Mouse (Mus musculus) urinary bladder, postnatal 14 days (tissue): ENCODE results near the gene Eya2.

ENCODE experiments used
- DNase-seq: peaks from one replicate; pipeline ENCODE4 v3.0.0; 2021; ENCODE audit warnings: low spot score

Eya2 gene

DNA sequence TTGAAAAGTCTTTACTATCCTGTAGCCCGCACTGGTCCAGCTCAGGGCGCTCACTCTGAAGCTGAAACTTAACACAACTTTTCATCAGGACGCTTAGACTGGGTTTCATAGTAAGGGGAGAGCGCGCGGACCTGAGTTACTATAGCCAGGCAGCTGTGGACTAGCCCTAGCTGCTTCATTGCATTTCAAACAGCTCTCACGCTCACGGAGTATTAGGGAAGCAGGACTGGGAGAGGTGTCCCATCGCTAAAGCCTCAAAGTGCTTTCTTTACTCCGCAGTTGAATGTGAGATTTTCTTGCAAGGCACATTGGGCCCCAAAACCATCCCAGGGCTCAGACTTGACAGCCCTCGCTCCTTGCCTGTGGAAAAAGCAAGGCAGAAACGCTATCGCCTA is 841 bp downstream of the Eya2 start:
- DNase-seq = no peak

DNA sequence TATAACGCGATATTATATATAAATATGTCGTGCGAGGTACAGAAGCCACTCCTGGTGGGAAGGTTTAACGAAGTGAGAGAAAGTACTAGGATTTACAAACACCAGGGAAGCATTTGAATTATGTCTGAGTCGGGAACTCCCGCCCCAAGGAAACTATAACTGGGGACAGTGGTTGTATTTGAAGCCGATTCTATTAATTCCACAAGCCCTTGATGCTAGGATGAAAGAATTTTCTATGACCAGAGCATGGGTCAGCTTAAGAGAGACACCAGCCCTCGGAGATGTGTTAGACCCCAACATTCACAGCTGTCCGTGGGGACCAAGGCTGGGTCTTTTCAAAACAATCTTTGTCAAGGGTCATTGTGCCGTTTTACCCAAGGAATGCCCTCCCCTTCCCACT is 1.3 kb downstream of the Eya2 start:
- DNase-seq = no peak

DNA sequence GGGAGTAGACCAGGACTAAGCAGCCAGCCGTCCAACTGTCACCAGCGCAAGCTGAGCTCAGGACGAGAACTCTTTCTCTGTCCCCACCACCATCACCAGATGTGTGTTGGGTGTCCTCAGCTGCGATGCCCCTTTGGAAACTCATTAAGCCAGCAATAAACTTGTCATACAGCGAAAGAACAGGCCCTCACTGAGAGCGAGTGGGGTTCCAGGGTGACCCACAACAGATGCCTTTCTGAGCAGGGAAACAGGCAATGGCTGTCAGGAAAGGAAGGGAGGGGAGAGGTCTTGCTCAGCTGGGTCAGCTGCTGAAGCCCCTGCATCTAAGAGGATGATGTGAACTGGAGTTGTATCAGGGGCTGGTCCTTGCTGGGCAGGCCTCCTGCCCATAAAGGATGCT is 2.7 kb downstream of the Eya2 start:
- DNase-seq = no peak

DNA sequence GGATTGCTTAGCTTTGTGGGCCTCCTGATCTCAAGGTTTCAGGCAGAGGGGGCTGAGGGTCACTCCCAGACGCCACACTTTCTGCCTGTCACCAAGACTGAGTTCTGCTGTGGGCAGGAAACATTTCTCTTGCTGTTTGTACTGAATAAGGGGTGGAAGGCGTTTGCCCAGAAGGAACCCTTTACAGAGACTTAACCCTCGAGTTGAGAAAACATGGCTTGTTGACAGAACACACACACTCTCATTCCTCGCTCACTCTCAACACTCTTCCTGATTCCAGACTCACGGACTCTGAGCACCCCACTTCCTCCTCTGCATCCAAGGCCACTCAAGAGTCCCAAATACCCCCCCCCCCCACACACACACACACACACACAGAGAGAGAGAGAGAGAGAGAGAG is 3.3 kb downstream of the Eya2 start:
- no peak for DNase-seq

DNA sequence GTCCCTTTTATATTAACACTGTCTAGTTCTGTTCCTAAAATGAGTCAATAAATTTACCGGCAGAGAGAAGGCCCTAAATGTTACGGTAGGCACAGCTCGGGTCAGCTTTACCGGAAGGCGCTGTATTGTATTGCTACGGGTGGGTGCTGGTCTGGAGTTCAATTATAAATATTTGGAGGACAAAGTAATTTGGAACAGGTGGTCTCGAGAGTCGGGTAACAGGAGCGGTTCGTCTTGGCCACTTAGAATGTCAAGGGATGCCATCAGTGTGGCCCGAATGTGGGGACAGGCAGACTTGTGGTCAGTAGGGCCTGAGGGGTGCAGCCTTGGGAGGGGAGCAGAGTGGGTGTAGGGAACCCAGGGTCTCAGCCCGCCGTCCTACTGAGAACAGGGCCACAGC is 4.7 kb downstream of the Eya2 start:
- DNase-seq = no peak

DNA sequence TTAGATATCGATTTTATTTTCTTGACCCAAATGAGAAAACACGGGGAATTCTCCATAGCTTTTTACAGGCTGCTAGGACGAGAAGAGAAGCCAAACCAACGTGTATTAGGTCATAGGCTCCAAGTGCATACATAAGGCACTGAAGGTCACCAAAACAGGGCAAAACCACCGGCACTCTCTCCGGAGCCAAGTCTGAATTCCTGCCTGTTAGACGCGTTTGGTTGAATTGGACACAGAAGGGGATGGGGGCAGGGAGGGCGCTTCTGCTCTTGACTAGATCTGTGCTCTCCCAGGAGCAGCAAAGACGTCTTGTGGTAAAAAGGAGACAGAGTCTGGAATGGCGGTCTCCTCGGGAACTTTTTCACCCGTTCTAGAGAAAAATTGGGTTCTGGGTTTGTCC is 6.1 kb downstream of the Eya2 start:
- DNase-seq = no peak

DNA sequence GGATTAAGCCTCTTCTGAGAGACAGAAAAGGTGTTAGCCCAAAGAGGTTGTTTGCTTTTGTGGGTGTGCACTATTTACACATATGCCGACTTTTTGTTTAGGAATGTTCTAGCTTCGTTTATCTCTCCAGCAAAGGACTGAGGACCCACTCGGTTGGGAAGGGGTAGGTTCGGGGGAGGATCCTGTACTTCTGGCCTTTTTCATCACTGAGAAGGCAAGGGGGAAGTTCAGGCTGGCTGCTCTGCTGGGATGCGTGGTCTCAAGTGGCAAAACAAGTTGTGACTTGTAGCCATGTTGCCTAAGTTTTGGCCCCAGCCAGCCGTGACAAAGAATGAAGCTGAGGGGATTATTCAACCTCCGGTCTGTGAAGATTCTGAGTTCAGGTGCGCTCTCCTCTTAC is 6.8 kb downstream of the Eya2 start:
- peak; percentile 28 for DNase-seq

DNA sequence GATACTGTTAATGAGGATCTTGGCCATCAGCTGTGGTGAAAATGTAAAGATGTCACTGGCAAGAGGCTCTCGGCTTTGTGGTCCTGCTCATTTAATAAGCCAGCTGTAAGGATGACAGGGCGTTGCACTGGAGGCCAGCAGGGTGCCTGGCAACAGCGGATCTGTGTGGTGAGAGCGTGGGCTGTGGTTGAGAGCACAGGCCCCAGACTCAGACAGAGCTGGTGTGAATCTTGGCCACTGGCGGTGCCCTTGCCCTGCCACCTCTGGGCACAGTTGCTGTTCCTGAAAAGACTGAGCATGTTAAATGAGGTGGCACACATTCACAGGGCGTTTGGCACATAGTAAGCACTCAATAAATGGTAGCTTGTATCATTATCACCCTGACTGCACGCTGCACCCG is 8.9 kb downstream of the Eya2 start:
- no peak for DNase-seq

DNA sequence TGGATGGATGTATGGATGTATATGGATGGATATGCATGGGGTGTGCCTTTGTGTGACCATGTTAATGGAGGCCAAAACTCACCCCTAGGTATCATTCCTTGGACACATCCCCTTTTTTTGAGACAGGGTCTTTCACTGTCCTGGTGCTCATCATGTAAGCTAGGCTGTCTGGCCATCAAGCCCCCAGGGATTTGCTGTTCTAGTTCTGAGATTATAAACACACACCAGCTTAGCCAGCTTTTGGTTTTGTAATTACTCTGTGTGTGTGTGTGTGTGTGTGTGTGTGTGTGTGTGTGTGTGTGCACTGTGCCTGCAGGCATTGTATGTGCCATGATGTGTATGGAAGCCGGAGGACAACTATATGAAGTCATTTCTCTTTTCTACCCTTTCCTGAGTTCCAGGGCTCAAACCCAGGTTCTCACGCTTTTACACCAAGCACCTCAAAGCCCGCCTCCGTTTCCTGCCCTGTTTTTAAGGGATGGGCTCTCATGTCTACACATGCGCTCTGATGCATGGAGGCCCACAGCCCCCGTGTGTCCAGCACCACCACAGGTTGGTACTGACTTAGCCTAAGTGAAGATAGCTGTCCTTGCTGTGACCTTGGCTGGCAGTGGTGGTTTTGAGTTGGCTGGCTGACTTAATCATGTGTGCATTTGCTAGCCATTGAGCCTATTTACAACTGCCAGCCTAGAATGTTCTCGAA is 16.9 kb downstream of the Eya2 start:
- no peak for DNase-seq

DNA sequence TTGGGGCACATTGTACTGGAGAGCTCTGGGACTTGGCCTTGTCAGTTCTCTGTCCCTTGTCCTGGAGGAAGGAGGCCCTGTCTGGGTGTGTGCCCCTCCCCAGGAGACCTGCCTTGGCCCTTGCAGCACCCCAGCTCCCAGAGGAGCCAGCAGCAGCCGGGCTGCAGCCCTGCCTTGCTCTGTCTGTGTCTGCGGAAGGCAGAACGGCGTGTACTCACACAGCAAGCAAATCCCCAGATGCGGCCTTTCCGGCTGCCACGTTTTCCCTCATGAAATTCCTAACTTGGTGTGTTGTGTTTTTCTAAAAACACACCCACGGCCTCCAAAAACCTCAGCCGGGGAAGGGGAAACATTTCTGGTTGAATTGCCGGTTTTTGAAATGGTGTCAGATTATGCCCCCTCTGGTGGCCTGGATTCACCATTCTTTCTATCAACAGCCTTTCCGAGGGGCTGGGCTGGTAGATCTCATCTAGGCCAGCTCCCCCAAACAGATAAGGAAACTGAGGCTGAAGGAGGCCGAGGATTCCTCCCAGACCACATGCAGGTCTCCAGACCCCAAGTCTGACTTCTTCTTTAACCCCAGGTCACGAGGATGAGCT is 19.0 kb downstream of the Eya2 start:
- DNase-seq = peak; percentile 17

DNA sequence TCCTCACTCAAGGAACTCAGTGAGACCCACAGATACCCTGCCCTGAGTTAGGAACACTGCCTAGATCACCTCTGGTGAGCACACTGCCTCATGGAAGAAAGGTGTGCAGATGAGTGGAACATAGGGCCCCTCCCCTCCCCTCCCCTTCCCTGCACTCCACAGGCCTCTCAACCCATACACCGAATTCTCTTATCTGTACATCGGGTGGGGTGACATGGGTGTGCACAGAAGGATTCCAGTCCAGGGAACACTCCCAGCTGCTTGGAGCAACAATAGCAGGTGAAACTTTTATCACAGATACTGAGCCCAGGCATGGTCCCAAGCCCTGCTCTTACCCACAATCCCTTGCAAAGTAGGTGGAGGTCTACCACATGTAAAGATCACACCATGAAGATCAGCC is 26.7 kb downstream of the Eya2 start:
- no peak for DNase-seq

DNA sequence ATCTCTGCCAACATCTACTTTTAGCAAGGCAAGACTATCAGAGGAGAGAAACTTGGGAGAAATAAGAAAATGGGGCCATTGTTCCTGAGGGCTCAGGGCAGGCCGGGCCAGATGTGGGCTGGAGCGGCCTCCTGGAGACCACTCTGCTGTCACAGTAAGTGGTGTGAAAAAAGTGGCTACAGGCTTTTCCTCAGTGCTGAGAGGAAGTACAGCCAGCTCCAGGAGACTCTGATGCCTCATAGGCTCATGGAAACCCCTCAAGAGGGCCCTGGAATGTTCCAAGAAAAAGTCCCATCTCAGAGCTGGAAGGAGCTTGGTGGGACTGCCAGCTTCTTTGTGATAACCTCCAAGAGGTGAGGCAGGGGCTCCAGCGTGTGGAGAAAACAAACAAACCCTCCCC is 27.8 kb downstream of the Eya2 start:
- no peak for DNase-seq

DNA sequence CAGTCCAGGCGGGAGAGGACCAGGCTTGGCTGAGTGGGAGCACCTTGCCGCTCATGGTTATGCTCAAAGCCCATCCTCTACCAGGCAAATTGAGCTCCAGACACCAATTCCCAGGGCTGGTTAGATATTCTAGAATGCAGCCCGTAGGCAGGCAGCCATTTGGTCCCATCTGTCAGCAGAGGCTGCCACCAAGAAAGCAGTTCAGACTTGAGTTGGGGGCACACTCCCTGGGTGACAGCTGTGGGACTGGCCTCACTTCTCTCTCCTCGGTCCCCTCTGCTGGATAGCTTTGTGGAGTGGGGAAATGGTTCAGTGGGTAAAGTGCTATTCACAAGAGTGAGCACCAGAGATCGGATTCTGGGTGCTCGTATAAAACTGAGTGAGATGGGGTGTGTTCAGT is 32.0 kb downstream of the Eya2 start:
- DNase-seq = no peak

DNA sequence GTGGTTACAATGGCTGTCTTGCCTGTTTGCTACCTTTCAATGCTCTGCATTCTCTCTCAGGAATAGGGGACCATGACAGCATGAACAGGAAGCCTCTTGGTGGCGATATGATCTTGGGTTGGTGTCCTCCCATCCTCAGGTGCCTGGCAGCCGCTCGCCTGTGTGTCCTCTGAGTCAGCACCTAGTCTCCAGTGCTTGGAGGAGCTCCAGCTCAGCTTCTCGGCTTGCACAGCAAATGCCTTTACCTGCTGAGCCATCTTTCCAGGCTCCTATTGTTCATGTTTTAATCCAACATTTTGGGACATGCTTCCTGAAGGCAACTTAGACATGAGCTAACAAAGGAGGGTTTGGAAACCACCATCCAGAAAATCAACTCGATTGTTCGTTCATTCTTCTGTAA is 33.1 kb downstream of the Eya2 start:
- DNase-seq = peak; percentile 53

DNA sequence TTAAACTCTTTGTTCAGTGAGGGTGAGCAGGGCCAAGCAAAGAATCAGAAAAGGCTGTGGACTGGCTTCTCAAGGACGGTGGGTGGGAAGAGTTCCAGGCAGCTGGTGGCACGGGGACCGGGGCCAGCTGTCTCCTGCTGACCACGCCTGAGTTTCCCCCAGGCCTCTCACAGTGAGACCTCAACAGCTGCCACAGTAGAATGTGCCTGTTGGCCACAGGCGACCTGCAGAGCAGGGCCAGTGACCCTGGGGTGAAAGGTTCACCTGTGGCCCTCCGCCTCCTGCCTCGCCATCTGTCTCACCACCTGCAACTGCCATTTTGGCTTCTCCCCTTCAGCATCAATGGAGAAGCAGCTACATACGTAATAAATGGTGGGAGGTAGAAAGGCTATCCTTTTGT is 35.1 kb downstream of the Eya2 start:
- no peak for DNase-seq

DNA sequence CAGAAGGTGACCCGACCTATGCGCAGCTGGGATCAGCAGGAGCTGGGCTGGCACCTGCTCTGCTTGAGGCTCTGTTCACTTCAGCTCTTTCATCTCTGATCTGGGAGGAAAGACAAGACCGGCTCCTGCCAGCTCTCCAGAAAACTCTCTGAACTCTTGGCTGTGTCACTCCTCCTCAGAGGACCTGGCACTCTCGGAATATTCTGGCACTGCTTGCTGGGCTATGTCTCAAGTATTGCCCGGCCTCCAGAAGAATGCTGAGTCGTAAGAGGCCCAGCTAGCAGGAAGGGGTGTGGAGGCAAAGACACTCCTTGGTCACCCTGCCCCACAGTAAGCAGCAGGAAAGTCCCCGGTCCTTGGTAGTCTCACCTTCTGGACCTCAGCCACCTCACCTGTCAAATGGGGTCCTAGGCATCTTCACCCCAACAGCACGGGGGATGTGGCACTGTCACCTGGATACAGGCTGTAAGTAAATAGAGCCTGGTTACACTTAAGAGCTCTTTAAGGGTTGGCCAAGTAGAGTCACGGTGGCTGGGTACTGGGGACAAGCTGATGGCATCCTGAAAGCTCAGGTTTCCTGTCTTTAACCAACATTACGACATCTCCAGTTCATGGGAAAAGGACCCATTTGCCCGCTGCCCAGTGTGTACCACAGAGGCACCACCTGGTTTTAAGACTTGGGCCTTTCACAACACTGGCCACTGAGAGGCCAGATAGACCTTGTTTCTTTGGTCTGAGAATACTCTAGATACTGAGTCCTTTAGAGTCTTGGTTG is 38.4 kb downstream of the Eya2 start:
- DNase-seq = no peak

DNA sequence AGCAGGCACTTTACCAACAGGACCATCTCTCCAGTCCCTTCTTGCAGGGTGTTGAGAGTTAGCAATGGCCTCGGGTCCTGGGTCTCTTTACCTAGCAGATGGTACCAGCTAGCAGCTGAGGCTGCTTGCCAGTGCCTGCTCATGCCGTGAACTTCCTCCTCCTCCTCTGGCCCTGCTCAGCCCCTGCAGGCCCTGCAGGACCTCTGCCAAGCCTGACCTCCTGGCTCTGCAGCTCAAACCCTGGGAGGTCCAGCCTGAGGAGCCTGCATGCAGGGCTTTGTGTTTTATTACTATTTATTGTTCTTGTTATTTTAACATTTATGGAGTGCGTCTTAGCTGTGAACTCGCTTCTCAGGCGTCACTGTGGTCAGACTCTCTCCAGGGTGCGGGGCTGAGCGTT is 39.6 kb downstream of the Eya2 start:
- DNase-seq = peak; percentile 43

DNA sequence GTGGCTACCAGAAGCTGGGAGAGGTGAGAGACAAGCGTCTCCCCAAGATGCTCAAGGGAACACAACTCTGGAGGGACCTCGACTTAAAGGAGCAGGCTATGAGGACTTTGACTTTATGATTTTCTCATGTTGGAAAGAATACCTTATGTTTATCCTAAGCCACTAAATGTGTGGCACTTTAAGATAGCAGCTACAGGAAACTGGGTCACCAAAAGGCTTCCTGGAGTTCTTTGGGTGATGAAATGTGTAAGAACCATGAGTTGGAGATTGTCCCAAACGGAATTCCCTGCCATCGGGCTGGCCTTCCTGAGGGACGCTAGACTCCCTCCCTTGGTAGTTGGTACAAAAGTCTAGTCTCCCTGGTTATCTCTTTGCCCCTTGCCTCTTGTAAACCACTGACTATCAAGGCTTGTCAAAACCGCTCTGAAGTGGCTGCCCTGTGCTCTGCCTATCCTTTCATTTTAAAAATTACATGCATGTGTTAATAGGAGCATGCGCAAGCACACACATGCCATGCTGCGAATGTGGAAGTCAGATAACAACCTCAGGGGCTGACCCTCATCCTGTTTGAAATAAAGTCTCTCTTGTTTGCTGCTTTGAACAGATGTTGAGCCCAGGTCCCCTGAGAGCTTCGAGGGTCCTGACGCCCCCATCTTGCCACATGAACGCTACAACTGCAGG is 44.4 kb downstream of the Eya2 start:
- DNase-seq = no peak

DNA sequence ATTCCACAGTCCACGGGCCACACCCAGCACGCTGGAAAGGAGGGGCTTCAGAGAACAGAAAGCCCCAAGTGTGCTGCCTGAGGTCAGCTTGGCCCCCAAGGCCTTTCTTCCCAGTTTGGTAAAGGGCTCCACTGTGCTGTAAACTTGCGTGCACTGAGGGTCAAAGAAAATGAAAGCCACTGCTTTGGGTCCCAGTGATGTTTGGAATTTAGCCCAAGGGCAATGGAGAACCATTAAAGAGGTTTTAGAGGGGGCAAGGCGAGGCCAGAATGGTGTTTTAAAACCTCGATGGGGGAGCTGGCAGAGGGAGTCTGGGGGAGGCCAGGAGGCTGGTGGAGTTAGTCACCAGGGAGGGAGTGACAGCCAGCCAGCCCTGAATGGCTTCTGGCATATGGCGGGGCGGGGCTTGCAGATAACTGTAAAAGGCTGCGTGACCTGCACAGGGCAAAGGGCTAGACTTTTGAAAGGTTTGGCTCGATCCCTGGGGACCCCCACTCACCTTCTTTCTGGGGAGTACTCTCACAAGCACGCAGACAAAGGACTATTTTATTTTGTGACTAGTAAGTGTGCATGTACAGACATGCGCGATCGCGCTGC is 47.2 kb downstream of the Eya2 start:
- no peak for DNase-seq

DNA sequence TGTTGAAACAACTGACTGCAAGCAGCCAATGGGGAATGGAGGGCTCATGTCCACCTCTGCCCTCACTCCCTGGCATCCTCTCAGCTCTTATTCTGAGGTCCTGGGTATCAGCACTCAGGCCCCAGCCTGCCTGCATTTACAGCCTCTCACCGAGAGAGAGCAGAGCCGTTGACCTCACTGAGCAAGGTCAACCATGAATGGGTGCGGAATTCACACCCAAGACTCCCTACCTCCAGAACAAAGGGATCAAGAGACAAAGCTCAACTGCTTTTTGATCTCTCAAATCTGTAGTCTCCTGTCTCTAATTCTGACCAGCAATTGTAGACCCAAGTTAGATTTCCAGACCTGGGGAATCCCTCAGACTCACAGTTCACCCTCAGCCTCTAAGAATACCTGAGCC is 48.8 kb downstream of the Eya2 start:
- no peak for DNase-seq

DNA sequence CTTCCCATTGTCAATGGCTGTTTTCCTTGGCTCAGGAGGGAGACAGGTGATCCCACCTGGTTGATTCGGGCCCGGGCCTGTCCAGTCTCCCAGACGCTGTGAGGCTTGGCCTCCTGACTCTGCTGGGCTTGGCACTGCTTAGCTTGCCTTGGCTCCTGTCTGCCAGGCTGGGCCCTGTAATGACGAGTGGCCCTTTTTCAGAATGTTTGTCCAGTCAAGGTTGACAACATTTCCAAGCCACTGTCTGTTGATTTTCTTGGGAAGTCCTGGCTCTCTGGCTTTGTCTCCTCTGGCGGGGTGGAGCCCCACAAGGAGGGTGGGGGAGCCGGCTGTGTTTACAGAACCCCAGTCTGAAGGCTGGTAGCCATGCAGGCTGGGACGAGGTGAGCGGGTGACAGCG is 49.2 kb downstream of the Eya2 start:
- no peak for DNase-seq

DNA sequence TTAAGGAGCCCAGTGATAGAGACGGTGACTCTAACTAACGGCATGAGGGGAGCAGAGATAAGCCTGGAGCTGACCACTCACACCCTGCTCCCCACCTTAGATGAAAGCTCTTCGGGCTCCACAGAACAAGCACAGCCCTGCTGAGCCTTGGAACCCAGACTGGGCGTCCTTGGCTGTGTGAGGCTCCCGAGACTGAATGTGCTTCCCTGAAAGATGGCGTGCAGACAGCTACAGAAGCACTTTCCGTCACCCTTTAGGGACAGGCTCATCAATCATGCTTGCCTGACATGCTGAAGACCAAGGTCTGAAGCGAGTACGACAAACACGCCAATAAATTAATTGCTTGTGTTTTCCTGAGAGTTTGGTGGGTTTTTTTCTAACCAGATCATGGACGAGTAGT is 56.2 kb downstream of the Eya2 start:
- DNase-seq = no peak

DNA sequence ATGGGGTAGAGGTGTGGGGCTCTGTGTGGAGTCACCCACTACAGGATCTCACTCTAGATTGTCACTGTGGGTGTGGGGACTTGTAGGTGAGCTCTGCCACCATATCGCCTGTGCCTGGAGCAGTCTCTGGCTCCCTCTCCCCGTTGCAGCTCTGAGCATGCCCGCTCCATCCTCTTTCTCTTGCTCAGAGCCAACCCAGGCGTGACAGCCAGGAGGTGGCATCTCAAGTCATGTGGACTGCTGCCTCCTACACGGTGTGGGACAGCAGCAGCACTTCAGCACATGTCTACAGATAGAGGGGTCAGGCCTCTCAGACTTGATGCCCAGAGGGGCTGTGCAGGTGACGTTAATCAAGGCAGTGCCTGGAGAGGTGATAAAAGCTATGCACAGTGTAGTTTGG is 57.4 kb downstream of the Eya2 start:
- no peak for DNase-seq
